Mouse (Mus musculus) kidney, embryonic 15.5 days (tissue): ENCODE measurements at regions not wholly inside any gene's neighbourhood (a gene's known extent, or its start where the extent isn't known, plus 50 kb on each side); places are given as distances from the start of the nearest gene placed in this dataset.
A peak's percentile ranks its signal among the peaks of the same experiment; 100 is the strongest.

Experiments
- ATAC-seq: fragments of 200-750 bp; cut with Nextera tagmentation; replicated peaks from 2 replicates; pipeline ENCODE4 v1.8.0; 2017; ENCODE audit warnings: moderate TSS enrichment; ENCODE audit not compliant: low FRiP score
- H3K27ac ChIP-seq: fragments of 300-500 bp; sonication (generic); 2 replicates; pipeline ENCODE4 v1.5.1; 2015; ENCODE audit warnings: mild to moderate bottlenecking, inconsistent platforms
- H3K27me3 ChIP-seq: fragments of 300-500 bp; sonication (generic); 2 replicates; pipeline ENCODE4 v1.6.1; 2015; ENCODE audit warnings: inconsistent platforms
- H3K36me3 ChIP-seq: fragments of 300-500 bp; sonication (generic); 2 replicates; pipeline ENCODE4 v1.6.1; 2015; ENCODE audit warnings: inconsistent platforms
- H3K4me1 ChIP-seq: fragments of 300-500 bp; sonication (generic); 2 replicates; pipeline ENCODE4 v1.6.1; 2015; ENCODE audit warnings: inconsistent platforms
- H3K4me2 ChIP-seq: fragments of 300-500 bp; sonication (generic); 2 replicates; pipeline ENCODE4 v1.6.1; 2015; ENCODE audit warnings: moderate library complexity, mild to moderate bottlenecking, inconsistent platforms
- H3K4me3 ChIP-seq: fragments of 300-500 bp; sonication (generic); replicated peaks from 2 replicates; pipeline ENCODE4 v1.5.1; 2015; ENCODE audit warnings: mild to moderate bottlenecking, inconsistent platforms
- H3K9ac ChIP-seq: fragments of 300-500 bp; sonication (generic); 2 replicates; pipeline ENCODE4 v1.6.1; 2015; ENCODE audit warnings: mild to moderate bottlenecking, inconsistent platforms
- H3K9me3 ChIP-seq: fragments of 300-500 bp; sonication (generic); replicated peaks from 2 replicates; pipeline ENCODE4 v1.6.1; 2016; ENCODE audit warnings: inconsistent platforms
- WGBS: fragments of 180-500 bp; shearing (Covaris S2); methylation state at CpG from one replicate; pipeline ENCODE4 v1.1.7; 2015; ENCODE audit warnings: mixed read lengths; 5-methylcytosine and 5-hydroxymethylcytosine counted together

- WGBS = 73% methylated on average over 5 of the region's 5 CpGs
- no peaks in the 10 kb centered on the region for H3K9me3 ChIP-seq
- no peaks in the 10 kb centered on the region for H3K36me3 ChIP-seq
- H3K4me1 ChIP-seq = peaks cover 22% of the 10 kb centered on the region
- no peak overlapping the region for H3K9ac ChIP-seq
- no peaks in the 10 kb centered on the region for H3K27me3 ChIP-seq
- H3K4me3 ChIP-seq = no peak overlapping the region
- no peak overlapping the region for H3K27ac ChIP-seq
- no peak overlapping the region for H3K4me2 ChIP-seq
- ATAC-seq = no peak; the same call in 1 of the 2 replicates
Measured at GRCm38 (mm10) chr4:89487416-89488165, 176.8 kb upstream of the Cdkn2b start.

GRCm38 (mm10) chr4:89486963-89487362, 176.1 kb upstream of the Cdkn2b start:
- H3K9ac ChIP-seq = no peak overlapping the region
- no peak overlapping the region for H3K4me2 ChIP-seq
- no peaks in the 10 kb centered on the region for H3K36me3 ChIP-seq
- peaks cover 22% of the 10 kb centered on the region for H3K4me1 ChIP-seq
- H3K27ac ChIP-seq = no peak overlapping the region
- no peaks in the 10 kb centered on the region for H3K9me3 ChIP-seq
- H3K4me3 ChIP-seq = no peak overlapping the region
- no peak for ATAC-seq
- no peaks in the 10 kb centered on the region for H3K27me3 ChIP-seq
- WGBS = 74% methylated on average over 4 of the region's 4 CpGs

GRCm38 (mm10) chr4:89485981-89486531, 175.2 kb upstream of the Cdkn2b start:
- H3K9ac ChIP-seq = no peak overlapping the region
- no peak overlapping the region for H3K4me3 ChIP-seq
- H3K4me2 ChIP-seq = peak overlapping the region; percentile 37
- no peaks in the 10 kb centered on the region for H3K36me3 ChIP-seq
- peak; percentile 84 for ATAC-seq
- peak overlapping the region; percentile 58 for H3K27ac ChIP-seq
- peaks cover 22% of the 10 kb centered on the region for H3K4me1 ChIP-seq
- no peaks in the 10 kb centered on the region for H3K9me3 ChIP-seq
- H3K27me3 ChIP-seq = no peaks in the 10 kb centered on the region
- WGBS = 25% methylated on average over 11 of the region's 11 CpGs

- Histone ChIP-seq H3K36me3 (no peaks in the 10 kb centered on the region), H3K4me1 (peaks cover 8% of the 10 kb centered on the region; the same call in 1 of the 2 replicates), H3K4me2 (no peak overlapping the region), H3K4me3 (no peak overlapping the region), H3K9ac (no peak overlapping the region), H3K27me3 (no peaks in the 10 kb centered on the region), H3K9me3 (no peaks in the 10 kb centered on the region), H3K27ac (no peak overlapping the region)
- WGBS = 67% methylated on average over 12 of the region's 12 CpGs
- peak; percentile 16; the same call in 1 of the 2 replicates for ATAC-seq
Measured at GRCm38 (mm10) chr4:89478646-89479237, 167.9 kb upstream of the Cdkn2b start.

- Histone ChIP-seq H3K27me3 (no peaks in the 10 kb centered on the region), H3K27ac (no peak overlapping the region), H3K36me3 (no peaks in the 10 kb centered on the region), H3K9me3 (no peaks in the 10 kb centered on the region), H3K4me3 (no peak overlapping the region), H3K4me2 (no peak overlapping the region), H3K4me1 (peaks cover 8% of the 10 kb centered on the region; the same call in 1 of the 2 replicates), H3K9ac (no peak overlapping the region)
- 49% methylated on average over 3 of the region's 3 CpGs for WGBS
- ATAC-seq = peak; percentile 55; the same call in 1 of the 2 replicates
Measured at GRCm38 (mm10) chr4:89475848-89476247, 165.0 kb upstream of the Cdkn2b start.

GRCm38 (mm10) chr4:89474836-89475541, 164.2 kb upstream of the Cdkn2b start:
- Histone ChIP-seq H3K36me3 (no peaks in the 10 kb centered on the region), H3K9ac (no peak overlapping the region), H3K9me3 (no peaks in the 10 kb centered on the region), H3K27me3 (no peaks in the 10 kb centered on the region), H3K27ac (no peak overlapping the region), H3K4me1 (peaks cover 9% of the 10 kb centered on the region), H3K4me2 (no peak overlapping the region), H3K4me3 (no peak overlapping the region)
- ATAC-seq = peak; percentile 72
- WGBS = 29% methylated on average over 7 of the region's 7 CpGs

- no peak for ATAC-seq
- WGBS = 68% methylated on average over 1 of the region's 1 CpGs
- Histone ChIP-seq H3K27ac (no peak overlapping the region), H3K9me3 (no peaks in the 10 kb centered on the region), H3K27me3 (no peaks in the 10 kb centered on the region), H3K4me1 (peaks cover 17% of the 10 kb centered on the region), H3K36me3 (no peaks in the 10 kb centered on the region), H3K4me3 (no peak overlapping the region), H3K9ac (no peak overlapping the region), H3K4me2 (no peak overlapping the region)
Measured at GRCm38 (mm10) chr4:89471426-89471825, 160.6 kb upstream of the Cdkn2b start.

GRCm38 (mm10) chr4:89470756-89471155, 159.9 kb upstream of the Cdkn2b start:
- no peak for ATAC-seq

GRCm38 (mm10) chr4:89469883-89470282, 159.0 kb upstream of the Cdkn2b start:
- H3K4me2 ChIP-seq = peak overlapping the region; percentile 20; the same call in 1 of the 2 replicates
- peak overlapping the region; percentile 41 for H3K27ac ChIP-seq
- H3K4me1 ChIP-seq = peaks cover 11% of the 10 kb centered on the region
- H3K9ac ChIP-seq = no peak overlapping the region
- no peak overlapping the region for H3K4me3 ChIP-seq
- 17% methylated on average over 8 of the region's 8 CpGs for WGBS
- H3K27me3 ChIP-seq = no peaks in the 10 kb centered on the region
- H3K9me3 ChIP-seq = no peaks in the 10 kb centered on the region
- no peaks in the 10 kb centered on the region for H3K36me3 ChIP-seq
- peak; percentile 66 for ATAC-seq

More at GRCm38 (mm10) chr4:89470756-89471155, 159.9 kb upstream of the Cdkn2b start:
- no peaks in the 10 kb centered on the region for H3K27me3 ChIP-seq
- H3K36me3 ChIP-seq = no peaks in the 10 kb centered on the region
- WGBS = 59% methylated on average over 2 of the region's 2 CpGs
- no peak overlapping the region for H3K27ac ChIP-seq
- peaks cover 15% of the 10 kb centered on the region for H3K4me1 ChIP-seq
- no peak overlapping the region for H3K9ac ChIP-seq
- H3K4me3 ChIP-seq = no peak overlapping the region
- no peak overlapping the region for H3K4me2 ChIP-seq
- no peaks in the 10 kb centered on the region for H3K9me3 ChIP-seq

- Histone ChIP-seq H3K9me3 (no peaks in the 10 kb centered on the region), H3K4me3 (no peak overlapping the region), H3K9ac (no peak overlapping the region), H3K36me3 (no peaks in the 10 kb centered on the region), H3K4me1 (peaks cover 9% of the 10 kb centered on the region), H3K4me2 (peak overlapping the region; percentile 20; the same call in 1 of the 2 replicates), H3K27me3 (no peaks in the 10 kb centered on the region), H3K27ac (peak overlapping the region; percentile 41; the same call in 1 of the 2 replicates)
- 33% methylated on average over 3 of the region's 3 CpGs for WGBS
- ATAC-seq = peak; percentile 79
Measured at GRCm38 (mm10) chr4:89469406-89469805, 158.6 kb upstream of the Cdkn2b start.

GRCm38 (mm10) chr4:89466766-89467165, 155.9 kb upstream of the Cdkn2b start:
- H3K4me3 ChIP-seq = no peak overlapping the region
- no peak for ATAC-seq
- no peak overlapping the region for H3K9ac ChIP-seq
- no peak overlapping the region for H3K27ac ChIP-seq
- no peaks in the 10 kb centered on the region for H3K36me3 ChIP-seq
- H3K4me1 ChIP-seq = peaks cover 9% of the 10 kb centered on the region
- 84% methylated on average over 3 of the region's 3 CpGs for WGBS
- no peak overlapping the region for H3K4me2 ChIP-seq
- no peaks in the 10 kb centered on the region for H3K27me3 ChIP-seq
- H3K9me3 ChIP-seq = no peaks in the 10 kb centered on the region

- H3K4me3 ChIP-seq = no peak overlapping the region
- no peak overlapping the region for H3K9ac ChIP-seq
- ATAC-seq = no peak
- no peaks in the 10 kb centered on the region for H3K36me3 ChIP-seq
- H3K4me1 ChIP-seq = peaks cover 4% of the 10 kb centered on the region; the same call in 1 of the 2 replicates
- H3K4me2 ChIP-seq = no peak overlapping the region
- no peaks in the 10 kb centered on the region for H3K9me3 ChIP-seq
- H3K27ac ChIP-seq = no peak overlapping the region
- WGBS = 90% methylated on average over 4 of the region's 4 CpGs
- H3K27me3 ChIP-seq = no peaks in the 10 kb centered on the region
Measured at GRCm38 (mm10) chr4:89463121-89463520, 152.3 kb upstream of the Cdkn2b start.
